Mouse (Mus musculus) thymus, adult 2 months (tissue): ENCODE results near the gene Afg1l.

Experiments used
- CTCF ChIP-seq: fragments of 200-500 bp; IDR thresholded peaks from 2 replicates; pipeline ENCODE4 v1.5.1; 2012; ENCODE audit warnings: mild to moderate bottlenecking, control low read depth, low read length, moderate library complexity, borderline replicate concordance; ENCODE audit not compliant: control insufficient read depth, poor library complexity, insufficient read depth; ENCODE audit errors: extremely low read depth
- POLR2A ChIP-seq: fragments of 200-500 bp; IDR thresholded peaks from 2 replicates; pipeline ENCODE4 v1.6.1; 2012; ENCODE audit warnings: mild to moderate bottlenecking, low read length, control low read depth, moderate library complexity; ENCODE audit not compliant: control insufficient read depth, poor library complexity, insufficient read depth; ENCODE audit errors: extremely low read depth

DNA sequence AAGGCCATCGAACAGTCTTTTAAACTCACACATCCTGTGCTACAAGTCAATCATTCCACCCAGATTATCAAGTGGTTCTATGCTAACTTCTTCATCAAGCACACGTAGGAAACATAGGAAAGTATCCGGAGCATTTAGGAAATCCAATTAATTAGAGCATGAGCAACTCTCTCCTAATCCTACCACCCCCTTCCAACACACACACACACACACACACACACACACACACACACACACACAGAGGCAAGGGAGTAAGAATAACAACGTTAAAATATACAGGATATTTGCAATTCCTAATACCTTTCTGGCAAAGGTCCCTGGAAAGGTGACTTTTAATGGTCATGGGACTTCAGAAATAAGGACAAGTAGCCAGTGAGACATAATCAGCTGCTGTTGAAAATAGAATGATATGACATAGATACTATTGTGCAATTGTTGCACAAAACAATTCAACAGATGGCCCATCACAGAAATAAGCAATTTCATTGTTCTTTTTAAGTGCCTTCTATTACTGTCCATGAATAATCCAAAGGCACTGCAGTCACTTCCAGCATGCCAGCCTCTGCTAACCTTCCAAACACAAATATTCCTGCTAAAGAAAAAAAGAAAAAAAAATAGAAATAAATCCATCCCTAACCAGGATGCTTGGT, 62.4 kb downstream of the Afg1l start:
- TF ChIP-seq POLR2A (no peak), CTCF (no peak)
